Mouse (Mus musculus): ENCODE measurements around the gene Speer4e. TPM values are rescaled to one million over a fixed set of nuclear protein-coding genes. Genes with fewer than 3 reads are reported as not detected.
"Not testable (repeated sequence)": the region's sequence is repeated elsewhere in the genome, so short reads cannot be mapped to it uniquely, and the experiment has no call there.

The Speer4e gene
- polyA plus RNA-seq, 1 experiment from 2014 or later: not detected

DNA sequence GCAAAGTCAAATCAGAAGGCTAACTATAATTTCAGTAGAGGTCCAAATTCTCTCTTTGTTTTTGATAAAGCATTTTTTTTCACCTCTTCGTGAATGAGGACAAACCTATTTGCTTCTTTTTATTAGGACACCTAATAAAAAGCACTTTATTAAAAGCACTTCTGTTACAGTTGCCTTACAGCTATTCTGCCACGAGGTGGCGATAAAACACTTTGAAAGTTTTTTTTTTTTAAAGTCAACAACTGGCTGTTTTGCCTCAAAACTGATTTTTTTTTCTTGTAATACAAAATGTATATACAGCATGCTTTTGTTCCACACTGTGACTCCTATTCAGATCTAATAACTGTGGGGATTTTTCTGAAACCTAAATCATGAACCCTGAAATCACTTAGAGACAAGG is 34.7 kb downstream of the Speer4e start:
- H3K9me3 ChIP-seq (ENCODE audit: control insufficient read depth, low read length); H3K4me1 ChIP-seq (replicated peaks; ENCODE audit: control insufficient read depth, insufficient read depth, low read length); ATAC-seq; H3K36me3 ChIP-seq (ENCODE audit: control insufficient read depth, insufficient read depth); H3K27me3 ChIP-seq (replicated peaks; ENCODE audit: control insufficient read depth, insufficient read depth, low read length); H3K4me2 ChIP-seq (ENCODE audit: low read length); H3K4me3 ChIP-seq (replicated peaks; ENCODE audit: low read length); H3K27ac ChIP-seq (ENCODE audit: low read length); H3K9ac ChIP-seq (replicated peaks; ENCODE audit: low read depth, low read length): not testable (repeated sequence)
- WGBS: 18% methylated on average over 3 of the region's 3 CpGs

DNA sequence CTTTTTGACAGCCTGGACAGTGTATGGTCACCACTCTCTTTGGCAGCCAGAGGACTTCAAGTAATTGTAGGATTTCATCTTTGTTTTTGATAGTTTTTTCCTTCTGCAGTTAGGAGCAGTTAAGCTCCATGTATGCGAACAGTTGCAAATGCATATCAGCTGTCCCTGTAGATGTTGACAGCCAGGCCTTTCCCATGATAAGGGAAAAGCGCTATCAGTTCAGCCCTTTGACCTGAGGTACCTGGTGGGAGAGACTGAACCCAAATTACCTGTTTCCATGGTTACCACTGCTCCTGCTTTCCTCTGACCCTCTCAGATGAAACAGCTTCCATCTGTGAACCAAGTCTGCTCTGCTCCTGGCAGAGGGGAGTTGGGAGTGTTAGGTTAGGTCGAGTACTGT is 46.0 kb downstream of the Speer4e start:
- WGBS: 75% methylated on average over 3 of the region's 3 CpGs

DNA sequence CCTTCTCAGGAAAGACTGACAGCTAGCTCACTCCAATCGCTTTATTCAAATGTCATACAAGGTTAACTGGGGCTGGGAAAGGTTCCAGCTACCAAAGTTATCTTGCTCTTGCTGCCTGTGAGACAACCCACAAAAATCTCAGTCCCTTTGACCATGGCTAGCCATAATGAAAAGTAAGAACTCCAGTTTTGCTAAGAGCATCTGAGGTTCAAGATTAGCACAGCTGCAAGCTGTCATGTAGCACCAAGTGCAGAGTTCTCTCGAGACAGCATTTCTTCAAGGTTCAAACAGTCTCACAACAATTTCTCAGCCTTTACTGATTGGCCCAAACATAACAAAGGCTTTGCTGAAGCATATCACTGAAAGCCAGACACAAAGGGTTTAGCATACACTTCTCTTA is 52.9 kb downstream of the Speer4e start:
- 74% methylated on average over 2 of the region's 2 CpGs for WGBS

More for the DNA sequence above, 46.0 kb downstream of the Speer4e start:
- Histone ChIP-seq H3K9ac (replicated peaks; ENCODE audit: low read depth, low read length) (no peak overlapping the region), H3K27me3 (replicated peaks; ENCODE audit: control insufficient read depth, insufficient read depth, low read length) (no peaks in the 10 kb centered on the region), H3K4me2 (ENCODE audit: low read length) (no peak overlapping the region), H3K9me3 (ENCODE audit: control insufficient read depth, low read length) (no peaks in the 10 kb centered on the region; the same call in 1 of the 2 replicates), H3K27ac (ENCODE audit: low read length) (no peak overlapping the region), H3K4me3 (replicated peaks; ENCODE audit: low read length) (no peak overlapping the region), H3K4me1 (replicated peaks; ENCODE audit: control insufficient read depth, insufficient read depth, low read length) (no peaks in the 10 kb centered on the region), H3K36me3 (ENCODE audit: control insufficient read depth, insufficient read depth) (no peaks in the 10 kb centered on the region)
- no peak for ATAC-seq

More for the DNA sequence above, 52.9 kb downstream of the Speer4e start:
- not testable (repeated sequence) for ATAC-seq; H3K4me1 ChIP-seq (replicated peaks; ENCODE audit: control insufficient read depth, insufficient read depth, low read length); H3K4me3 ChIP-seq (replicated peaks; ENCODE audit: low read length); H3K36me3 ChIP-seq (ENCODE audit: control insufficient read depth, insufficient read depth); H3K4me2 ChIP-seq (ENCODE audit: low read length); H3K27ac ChIP-seq (ENCODE audit: low read length); H3K27me3 ChIP-seq (replicated peaks; ENCODE audit: control insufficient read depth, insufficient read depth, low read length); H3K9me3 ChIP-seq (ENCODE audit: control insufficient read depth, low read length); H3K9ac ChIP-seq (replicated peaks; ENCODE audit: low read depth, low read length)

Other genes starting within 250 kb of the Speer4e start
- not detected in 2 replicates for gene Gm9758, start 23.5 kb downstream of the Speer4e start, polyA plus RNA-seq (2015; fragmentation: Nextera tagmentation; extraction: Ambion mirVana)
- not detected in 2 replicates for gene Gm10354, start 40.5 kb upstream of the Speer4e start, polyA plus RNA-seq (2015; fragmentation: Nextera tagmentation; extraction: Ambion mirVana)
- gene Gm17019, start 94.6 kb upstream of the Speer4e start, polyA plus RNA-seq (2015; fragmentation: Nextera tagmentation; extraction: Ambion mirVana): not detected in 2 replicates